Mouse (Mus musculus) limb, embryonic 10.5 days (tissue): ENCODE data around the gene Ube2h. TPM values are rescaled to one million over a fixed set of nuclear protein-coding genes. Genes with fewer than 3 reads are reported as not detected.

Source experiments
- DNase-seq: peaks from one replicate; pipeline ENCODE4 v3.0.0-alpha.2; 2017; ENCODE audit warnings: low spot score
- H3K27ac ChIP-seq: fragments of 300-500 bp; sonication (generic); 2 replicates; pipeline ENCODE4 v1.5.1; 2016; ENCODE audit warnings: mild to moderate bottlenecking
- H3K27me3 ChIP-seq: fragments of 300-500 bp; sonication (generic); 2 replicates; pipeline ENCODE4 v1.6.1; 2016; ENCODE audit warnings: low read depth, mild to moderate bottlenecking; ENCODE audit not compliant: poor library complexity, severe bottlenecking
- H3K36me3 ChIP-seq: fragments of 300-500 bp; sonication (generic); 2 replicates; pipeline ENCODE4 v1.6.1; 2016; ENCODE audit warnings: mild to moderate bottlenecking, moderate library complexity
- H3K4me1 ChIP-seq: fragments of 300-500 bp; sonication (generic); 2 replicates; pipeline ENCODE4 v1.6.1; 2016
- H3K4me3 ChIP-seq: fragments of 300-500 bp; sonication (generic); 2 replicates; pipeline ENCODE4 v1.5.1; 2016; ENCODE audit warnings: mild to moderate bottlenecking, moderate library complexity
- H3K9me3 ChIP-seq: fragments of 300-500 bp; sonication (generic); replicated peaks from 2 replicates; pipeline ENCODE4 v1.6.1; 2016; ENCODE audit warnings: mild to moderate bottlenecking
- WGBS: fragments of 180-500 bp; shearing (Covaris S2); methylation state at CpG from one replicate; pipeline ENCODE4 v1.1.7; 2016; 5-methylcytosine and 5-hydroxymethylcytosine counted together
- polyA plus RNA-seq: library from polyadenylated mRNA; unstranded; fragments of >200 nt; fragmentation: Nextera tagmentation; extraction: Ambion mirVana; gene quantifications from 2 replicates; pipeline ENCODE4 v1.2.1, GENCODE M21; 2016

The Ube2h gene
- 31.9 and 41.2 TPM in 2 replicates for polyA plus RNA-seq

DNA sequence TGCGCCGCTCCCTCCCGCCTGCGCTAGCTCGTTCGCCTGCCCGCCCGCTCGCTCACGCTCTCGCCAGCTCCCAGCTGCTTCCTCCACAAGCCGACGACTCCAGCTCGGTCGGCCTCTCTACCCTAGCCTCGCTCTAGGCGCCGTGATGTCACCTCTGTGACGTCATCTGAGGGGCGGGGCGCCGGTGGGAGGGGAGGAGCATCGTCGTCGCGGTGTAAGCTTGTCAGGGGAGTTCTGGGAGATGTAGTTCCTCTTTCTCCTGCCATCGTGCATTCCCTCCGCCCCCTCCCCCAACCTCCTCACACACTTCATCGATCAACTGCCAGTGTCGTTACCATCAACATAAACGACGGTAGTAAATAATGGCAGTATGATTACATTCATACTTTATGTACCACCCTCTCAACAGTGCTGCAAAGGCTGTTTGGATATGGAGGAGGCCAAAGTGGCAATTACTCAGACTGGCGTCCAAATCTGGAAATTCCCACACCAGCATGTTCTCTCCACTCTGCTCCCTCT is at the start of gene Ube2h:
TSS of gene Ube2h (minus strand) at position 141 of the 519 bp plus-strand sequence.
- peaks cover 52% of the 10 kb centered on the region for H3K4me1 ChIP-seq
- DNase-seq, result peak; percentile 100
- 1% methylated on average over 30 of the region's 33 CpGs for WGBS

DNA sequence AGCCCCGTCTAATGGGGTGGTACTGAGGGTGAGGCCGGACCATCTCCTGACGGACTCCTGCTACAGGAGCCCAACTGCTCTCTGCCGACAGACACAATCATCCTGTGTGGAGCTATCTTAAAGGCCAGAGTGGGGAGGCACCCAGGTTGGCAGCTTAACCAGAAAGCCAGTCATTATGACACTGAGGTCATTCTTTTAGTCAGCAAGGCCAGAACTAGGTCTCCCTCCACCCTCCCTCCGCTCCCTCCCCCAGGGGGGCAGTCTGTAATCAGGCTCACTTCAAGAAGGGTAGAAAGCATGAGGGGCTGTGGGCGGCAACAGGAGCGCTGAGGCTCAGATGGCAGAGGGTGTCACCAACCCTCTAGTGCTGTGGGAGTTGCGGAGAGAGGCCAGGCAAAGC is 49.3 kb upstream of the Ube2h start:
- no peak for DNase-seq
- WGBS, result 77% methylated on average over 8 of the region's 8 CpGs

More for the DNA sequence above, at the start of gene Ube2h:
- peak within 1 kb of the TSS; percentile 93 for H3K27ac ChIP-seq
- no peaks in the 10 kb centered on the region for H3K36me3 ChIP-seq
- H3K9me3 ChIP-seq, result no peaks in the 10 kb centered on the region
- H3K4me3 ChIP-seq, result peak within 1 kb of the TSS; percentile 92
- no peaks in the 10 kb centered on the region for H3K27me3 ChIP-seq

DNA sequence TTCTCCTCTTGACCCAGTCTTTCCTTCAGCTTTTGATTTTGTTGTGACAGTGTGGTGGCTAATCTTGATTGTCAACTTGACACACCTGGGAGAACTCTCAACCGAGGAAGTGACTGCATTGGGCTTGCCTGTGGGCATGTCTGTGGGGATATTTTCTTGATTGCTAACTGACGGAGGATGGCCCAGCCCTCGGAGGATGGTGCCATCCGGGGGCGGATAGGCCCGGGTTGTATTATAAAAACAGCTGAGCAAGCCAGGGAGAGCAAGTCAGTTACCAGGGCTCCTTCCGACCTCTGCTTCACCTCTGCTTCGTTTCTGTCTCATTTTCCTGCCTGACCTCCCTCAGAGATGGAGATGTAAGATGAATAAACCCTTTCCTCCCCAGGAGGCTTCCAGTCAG is 48.4 kb upstream of the Ube2h start:
- H3K4me1 ChIP-seq, result peaks cover 9% of the 10 kb centered on the region; the same call in 1 of the 2 replicates
- no peak overlapping the region for H3K27ac ChIP-seq
- WGBS, result 62% methylated on average over 8 of the region's 8 CpGs
- no peak for DNase-seq
- no peaks in the 10 kb centered on the region for H3K9me3 ChIP-seq
- H3K27me3 ChIP-seq, result no peaks in the 10 kb centered on the region
- H3K36me3 ChIP-seq, result no peaks in the 10 kb centered on the region
- H3K4me3 ChIP-seq, result no peak overlapping the region

More for the DNA sequence above, 49.3 kb upstream of the Ube2h start:
- peaks cover 9% of the 10 kb centered on the region; the same call in 1 of the 2 replicates for H3K4me1 ChIP-seq
- H3K27ac ChIP-seq, result peak overlapping the region; percentile 25
- no peaks in the 10 kb centered on the region for H3K9me3 ChIP-seq
- no peak overlapping the region for H3K4me3 ChIP-seq
- H3K36me3 ChIP-seq, result no peaks in the 10 kb centered on the region
- H3K27me3 ChIP-seq, result no peaks in the 10 kb centered on the region

DNA sequence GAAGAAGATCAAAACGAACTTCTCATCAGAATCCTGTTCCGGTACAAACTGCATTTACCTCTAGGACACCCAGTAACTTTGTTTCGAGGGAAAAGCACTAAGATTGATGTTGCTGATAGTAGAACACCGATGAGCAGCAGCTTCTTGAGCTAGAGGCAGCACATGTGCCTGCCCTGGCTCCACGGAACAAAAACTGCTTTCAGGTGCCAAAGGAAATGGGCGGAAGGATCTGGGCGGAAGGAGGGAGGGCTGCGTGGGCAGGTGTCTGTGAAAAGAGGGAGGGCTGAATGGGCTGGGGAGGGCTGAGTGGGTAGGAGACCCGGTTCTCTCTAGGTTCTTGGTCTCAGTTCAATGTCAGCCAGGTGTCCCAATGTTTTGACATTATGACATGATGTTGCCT is 47.0 kb upstream of the Ube2h start:
- no peaks in the 10 kb centered on the region for H3K9me3 ChIP-seq
- H3K4me1 ChIP-seq, result peaks cover 9% of the 10 kb centered on the region; the same call in 1 of the 2 replicates
- no peak overlapping the region for H3K27ac ChIP-seq
- 83% methylated on average over 9 of the region's 9 CpGs for WGBS
- H3K36me3 ChIP-seq, result no peaks in the 10 kb centered on the region
- H3K27me3 ChIP-seq, result no peaks in the 10 kb centered on the region
- no peak overlapping the region for H3K4me3 ChIP-seq
- DNase-seq, result no peak

DNA sequence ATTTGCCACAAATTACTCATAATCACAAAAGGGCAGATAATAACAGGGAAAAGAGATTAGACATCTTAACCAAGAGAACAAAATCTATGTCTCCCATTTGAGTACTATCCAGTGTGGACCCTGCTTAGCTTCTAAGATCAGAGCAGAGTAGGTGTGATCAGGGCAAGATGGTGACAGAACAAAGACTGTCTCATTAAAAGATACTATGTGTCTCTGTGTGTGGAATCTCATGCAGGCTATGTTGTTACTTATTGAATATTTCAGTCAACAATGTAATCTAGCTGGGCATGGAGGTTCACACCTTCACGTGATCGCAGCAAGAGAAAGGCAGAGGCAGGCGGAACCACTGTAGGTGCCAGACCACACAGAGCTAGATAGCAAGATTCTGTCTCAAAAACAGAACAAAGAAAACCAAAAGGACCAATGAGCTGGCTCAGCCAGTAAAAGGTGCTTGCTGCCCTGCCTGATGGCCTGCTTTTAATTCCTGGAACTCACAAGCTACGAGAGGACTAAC is 43.0 kb upstream of the Ube2h start:
- Histone ChIP-seq H3K9me3 (no peaks in the 10 kb centered on the region), H3K27ac (no peak overlapping the region), H3K27me3 (no peaks in the 10 kb centered on the region), H3K4me1 (no peaks in the 10 kb centered on the region), H3K36me3 (no peaks in the 10 kb centered on the region), H3K4me3 (no peak overlapping the region)
- 89% methylated on average over 4 of the region's 4 CpGs for WGBS
- DNase-seq, result no peak

DNA sequence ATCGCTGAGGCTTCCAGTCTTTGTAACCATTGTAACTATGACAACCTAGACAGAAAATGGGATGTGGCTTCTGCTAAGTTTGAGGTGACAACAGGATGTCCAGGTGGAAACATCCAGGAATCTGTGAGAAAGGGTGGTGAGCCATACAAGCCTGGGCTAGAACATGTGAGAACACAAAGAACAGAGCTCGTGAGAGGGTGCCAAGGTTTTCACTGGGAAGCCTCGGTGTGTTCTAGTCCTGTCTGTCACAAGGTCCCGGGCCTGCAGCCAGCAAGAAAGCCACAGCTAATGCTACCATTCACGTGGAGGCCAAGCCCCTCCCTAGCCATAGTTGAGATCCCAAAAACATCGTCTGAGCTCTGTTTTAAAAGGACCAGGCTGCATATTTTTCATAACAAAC is 42.4 kb upstream of the Ube2h start:
- H3K27ac ChIP-seq, result no peak overlapping the region
- H3K4me3 ChIP-seq, result no peak overlapping the region
- no peaks in the 10 kb centered on the region for H3K36me3 ChIP-seq
- WGBS, result 85% methylated on average over 6 of the region's 6 CpGs
- DNase-seq, result no peak
- no peaks in the 10 kb centered on the region for H3K9me3 ChIP-seq
- no peaks in the 10 kb centered on the region for H3K4me1 ChIP-seq
- no peaks in the 10 kb centered on the region for H3K27me3 ChIP-seq

DNA sequence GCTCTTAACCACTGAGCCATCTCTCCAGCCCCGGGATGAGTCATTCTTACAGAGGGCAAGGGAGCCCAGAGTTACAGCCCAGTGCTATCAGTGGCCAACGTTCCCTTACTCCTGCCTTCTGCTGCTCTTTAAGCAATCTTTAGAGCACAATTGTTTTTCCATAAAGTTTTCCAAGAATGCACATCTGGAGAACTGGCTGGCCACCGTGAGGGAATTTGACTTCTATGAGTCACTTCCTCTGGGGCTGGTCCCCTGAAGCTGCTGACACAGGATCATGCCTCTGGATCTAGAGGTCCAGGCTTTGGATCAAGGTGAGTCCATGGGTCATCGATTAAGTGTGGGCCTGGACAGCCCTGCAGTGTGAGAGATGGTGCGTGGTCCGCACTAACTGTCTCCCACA is 39.7 kb upstream of the Ube2h start:
- Histone ChIP-seq H3K36me3 (no peaks in the 10 kb centered on the region), H3K27me3 (no peaks in the 10 kb centered on the region), H3K4me1 (no peaks in the 10 kb centered on the region), H3K9me3 (no peaks in the 10 kb centered on the region), H3K27ac (no peak overlapping the region), H3K4me3 (no peak overlapping the region)
- DNase-seq, result no peak
- WGBS, result 88% methylated on average over 6 of the region's 6 CpGs

DNA sequence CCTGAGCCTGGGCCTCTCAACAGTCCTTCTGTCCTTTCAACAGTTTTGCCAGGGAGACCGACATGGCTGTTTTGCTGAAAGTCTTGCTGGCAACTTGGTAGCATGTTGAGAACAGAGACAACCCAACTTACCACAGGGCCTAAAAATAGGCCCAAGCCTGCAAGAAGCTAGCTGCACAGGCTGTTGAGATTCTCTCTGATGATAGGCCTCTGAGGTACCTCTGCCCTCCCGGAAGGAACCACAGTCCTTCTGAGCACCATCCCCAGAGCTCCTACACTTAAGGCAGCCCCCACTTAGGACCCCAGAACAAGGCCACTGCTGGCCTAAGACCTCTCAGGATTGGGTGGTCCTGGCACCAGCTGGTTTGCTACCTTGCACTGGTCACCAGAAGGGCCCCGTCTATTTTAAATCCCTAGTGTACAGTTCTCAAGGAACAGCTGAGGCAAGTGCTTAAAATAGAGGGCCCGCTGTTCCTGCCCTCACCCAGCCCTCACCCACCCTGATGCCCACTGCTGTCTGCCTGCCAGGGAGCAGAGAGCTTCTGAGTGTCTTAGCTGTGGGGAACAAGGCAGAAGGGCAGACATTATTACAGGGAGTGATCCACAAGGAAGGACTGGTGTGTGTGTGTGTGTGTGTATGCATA is 36.0 kb upstream of the Ube2h start:
- WGBS, result 90% methylated on average over 4 of the region's 4 CpGs
- Histone ChIP-seq H3K9me3 (no peaks in the 10 kb centered on the region), H3K27me3 (no peaks in the 10 kb centered on the region)

DNA sequence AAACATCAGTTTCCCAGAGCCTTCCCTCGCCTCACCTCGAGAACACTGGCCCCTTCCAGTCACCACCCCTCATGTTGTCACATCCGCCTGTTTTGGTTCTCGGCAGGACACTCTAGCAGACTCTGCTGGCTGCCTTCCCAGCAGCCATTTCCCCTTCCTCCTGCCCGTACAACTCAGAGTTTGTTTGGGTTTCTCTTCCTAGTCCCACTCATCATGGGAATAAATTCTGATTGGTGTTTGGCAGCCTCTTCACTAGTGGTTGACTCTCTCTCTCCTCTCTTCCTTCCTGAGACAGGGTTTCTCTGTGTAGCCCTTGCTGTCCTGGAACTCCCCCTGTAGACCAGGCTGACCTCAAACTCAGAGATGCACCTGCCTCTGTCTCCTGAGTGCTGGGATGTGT is 32.6 kb upstream of the Ube2h start:
- H3K27me3 ChIP-seq, result no peaks in the 10 kb centered on the region
- DNase-seq, result no peak
- peaks cover 4% of the 10 kb centered on the region for H3K4me1 ChIP-seq
- H3K4me3 ChIP-seq, result no peak overlapping the region
- no peaks in the 10 kb centered on the region for H3K9me3 ChIP-seq
- WGBS, result 53% methylated on average over 5 of the region's 5 CpGs
- H3K36me3 ChIP-seq, result no peaks in the 10 kb centered on the region
- no peak overlapping the region for H3K27ac ChIP-seq

More for the DNA sequence above, 36.0 kb upstream of the Ube2h start:
- no peaks in the 10 kb centered on the region for H3K36me3 ChIP-seq
- H3K4me1 ChIP-seq, result no peaks in the 10 kb centered on the region
- no peak for DNase-seq
- H3K4me3 ChIP-seq, result no peak overlapping the region
- no peak overlapping the region for H3K27ac ChIP-seq

DNA sequence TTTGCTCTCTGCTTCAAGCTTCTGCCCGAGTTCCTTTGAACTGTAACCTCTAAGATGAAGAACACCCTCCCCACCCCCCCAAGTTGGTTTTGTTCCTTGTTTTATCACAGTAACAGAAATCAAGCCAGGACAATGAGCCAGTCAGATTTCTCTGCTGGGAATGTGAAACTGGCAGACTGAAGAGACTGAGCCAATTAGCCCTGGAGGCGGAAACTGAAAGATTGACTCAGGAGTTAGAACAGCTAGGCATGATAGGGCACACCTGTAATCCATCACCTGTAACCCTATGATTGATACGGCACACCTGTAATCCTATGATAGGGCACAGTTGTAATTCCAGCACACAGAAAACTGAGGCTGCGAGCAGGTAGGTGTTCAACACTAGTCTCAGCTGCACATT is 27.9 kb upstream of the Ube2h start:
- Histone ChIP-seq H3K9me3 (no peaks in the 10 kb centered on the region), H3K4me3 (no peak overlapping the region), H3K27ac (no peak overlapping the region), H3K36me3 (no peaks in the 10 kb centered on the region), H3K27me3 (no peaks in the 10 kb centered on the region), H3K4me1 (peaks cover 4% of the 10 kb centered on the region)
- 70% methylated on average over 4 of the region's 4 CpGs for WGBS
- no peak for DNase-seq

DNA sequence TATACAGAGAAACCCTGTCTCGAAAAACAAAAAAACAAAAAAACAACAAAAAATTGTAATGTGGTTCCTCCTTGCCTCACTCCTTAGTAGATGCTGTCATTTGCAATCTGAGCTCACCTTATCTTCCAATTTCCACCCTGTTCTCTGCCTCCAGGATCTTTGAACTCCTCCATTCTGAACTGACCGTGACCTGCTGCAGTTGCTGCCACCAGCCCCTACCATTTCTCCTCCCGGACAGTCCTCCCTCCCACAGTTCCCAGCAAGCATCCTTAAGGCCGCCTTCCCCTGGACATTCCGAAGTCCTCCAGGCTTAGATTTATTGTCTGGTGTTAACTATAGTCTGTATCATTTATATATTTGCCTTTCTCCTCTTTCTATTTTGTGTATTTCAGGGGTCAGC is 26.4 kb upstream of the Ube2h start:
- Histone ChIP-seq H3K9me3 (no peaks in the 10 kb centered on the region), H3K36me3 (no peaks in the 10 kb centered on the region), H3K27me3 (no peaks in the 10 kb centered on the region), H3K27ac (no peak overlapping the region), H3K4me1 (peaks cover 12% of the 10 kb centered on the region), H3K4me3 (no peak overlapping the region)
- 78% methylated on average over 5 of the region's 5 CpGs for WGBS
- DNase-seq, result no peak

DNA sequence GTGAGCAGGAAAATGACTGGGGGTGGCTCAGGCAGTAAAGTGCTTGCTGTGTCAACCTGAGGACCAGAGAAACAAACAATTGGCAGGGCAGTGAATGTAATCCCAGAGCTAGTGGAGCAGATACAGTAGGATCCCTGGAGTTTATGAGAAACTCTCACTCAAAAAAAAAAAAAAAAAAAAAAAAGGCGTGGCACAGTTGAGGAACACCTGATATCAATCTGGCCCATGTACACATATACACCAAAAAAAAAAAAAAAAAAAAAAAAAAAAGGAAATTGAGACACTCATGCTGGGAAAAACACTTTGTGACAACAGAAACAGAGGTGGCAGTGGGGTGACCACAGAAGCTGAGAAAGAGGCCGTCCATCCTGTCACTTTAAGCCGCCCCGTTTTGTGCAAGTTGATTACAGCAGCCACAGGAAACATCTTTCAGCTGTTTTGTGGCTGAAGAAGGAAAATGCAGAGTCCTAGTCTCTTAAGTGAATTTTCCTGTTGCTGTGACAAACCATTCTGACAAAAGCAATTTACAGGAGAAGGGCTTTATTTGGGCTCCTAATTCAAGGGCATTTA is 21.7 kb upstream of the Ube2h start:
- no peak for DNase-seq

DNA sequence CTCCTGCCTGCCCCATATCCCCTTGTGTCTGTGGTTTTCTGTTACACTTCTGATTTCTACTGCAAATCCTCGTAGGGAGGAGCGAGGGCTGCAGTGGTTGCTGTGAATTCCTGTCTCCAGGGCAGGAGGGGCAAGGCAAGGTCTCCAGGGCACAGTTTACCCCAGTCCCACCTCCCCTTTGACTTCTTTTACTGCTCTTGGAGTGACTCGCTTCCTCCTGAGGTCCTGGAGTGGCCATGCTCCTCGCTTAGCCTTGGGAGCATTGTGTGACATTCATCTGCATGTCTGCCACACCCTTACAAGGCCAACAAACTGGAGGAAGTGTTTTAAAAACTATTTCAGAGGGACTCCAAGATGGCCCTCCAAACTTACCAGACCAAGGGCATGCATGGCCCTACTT is 16.7 kb upstream of the Ube2h start:
- Histone ChIP-seq H3K4me1 (no peaks in the 10 kb centered on the region), H3K9me3 (no peaks in the 10 kb centered on the region), H3K4me3 (no peak overlapping the region), H3K27ac (0 out of 2 replicates have a peak overlapping the region, but pooled peaks have one; percentile 0), H3K27me3 (no peaks in the 10 kb centered on the region), H3K36me3 (no peaks in the 10 kb centered on the region)
- no peak for DNase-seq
- 40% methylated on average over 4 of the region's 4 CpGs for WGBS

More for the DNA sequence above, 21.7 kb upstream of the Ube2h start:
- H3K27me3 ChIP-seq, result no peaks in the 10 kb centered on the region
- H3K4me3 ChIP-seq, result no peak overlapping the region
- 0 out of 2 replicates have a peak overlapping the region, but pooled peaks have one; percentile 21 for H3K27ac ChIP-seq
- no peaks in the 10 kb centered on the region for H3K9me3 ChIP-seq
- H3K36me3 ChIP-seq, result no peaks in the 10 kb centered on the region
- H3K4me1 ChIP-seq, result peaks cover 8% of the 10 kb centered on the region
- WGBS, result 72% methylated on average over 3 of the region's 4 CpGs
